Mouse (Mus musculus) CD4-positive naive resting alpha-beta T cell, adult 57 days (primary cell): ENCODE results near the gene Plac9b. TPM values are rescaled to one million over a fixed set of nuclear protein-coding genes. Genes with fewer than 3 reads are reported as not detected.

Experiments
- total RNA-seq: library from RNA; stranded (reverse); gene quantifications from one replicate; pipeline ENCODE4 v1.2.4, GENCODE M21; 2023

The Plac9b gene
- not detected for total RNA-seq

DNA sequence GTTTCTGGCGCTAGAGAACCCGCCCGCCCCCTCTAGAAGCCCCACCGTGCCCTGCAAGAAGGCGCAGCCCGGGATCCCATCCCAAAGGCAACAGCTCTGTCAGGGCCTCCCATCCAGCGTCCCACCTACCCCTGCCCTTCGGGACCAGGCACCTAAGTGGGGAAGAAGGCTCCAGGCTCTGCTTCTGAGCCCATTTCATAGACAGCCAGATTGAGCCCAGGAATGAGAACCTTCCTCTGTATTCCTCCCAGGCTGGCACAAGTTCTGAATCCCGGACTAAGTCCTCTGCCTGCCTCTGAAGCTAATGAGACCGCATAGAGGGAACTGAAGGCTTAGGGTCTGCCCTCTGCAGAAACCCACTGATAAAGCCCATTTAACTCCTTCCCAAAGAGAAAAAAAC lies at the start of gene Plac9b:
Plac9b (minus strand) TSS at position 101 of the 400 bp plus-strand sequence.

GRCm38 (mm10) chr14:26206926-26207247 lies 24.6 kb upstream of the Plac9b start, which contains the start of gene Tmem254b:
Gene Tmem254b, minus strand, starts transcription at chr14:26207041.

DNA sequence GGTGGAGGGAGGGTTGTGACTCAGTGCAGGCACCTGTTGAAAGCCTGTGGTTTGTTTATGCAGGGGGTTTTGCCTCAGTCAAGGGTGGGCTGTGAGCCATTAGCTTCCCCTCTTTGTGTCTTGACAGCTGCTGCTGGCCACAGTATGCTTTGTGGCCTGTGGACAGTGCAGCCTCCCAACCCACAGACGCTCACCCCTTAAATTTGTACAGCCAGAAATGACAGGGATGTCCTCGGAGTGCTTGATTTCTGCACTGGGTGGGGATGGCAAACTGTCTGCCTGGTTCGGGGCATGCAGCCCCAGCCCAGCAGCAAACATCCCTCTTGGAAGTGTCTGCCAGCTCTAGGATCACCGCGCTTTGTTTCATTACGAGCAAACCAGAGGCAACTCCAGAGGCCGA lies 64.1 kb downstream of the Plac9b start, which contains the start of gene Duxbl2:
Duxbl2 (plus strand) TSS at position 200 of the 400 bp plus-strand sequence.

Other genes starting within 250 kb of the Plac9b start
- not detected for gene Cphx1, start 244.2 kb downstream of the Plac9b start, total RNA-seq
- gene Duxbl1, start 203.9 kb downstream of the Plac9b start, total RNA-seq: not detected
- not detected for gene Gm9780, start 139.8 kb downstream of the Plac9b start, total RNA-seq
- gene Tmem254c, start 115.1 kb downstream of the Plac9b start, total RNA-seq: 10.8 TPM
- gene Cphx2, start 101.0 kb downstream of the Plac9b start, total RNA-seq: not detected
- gene Cphx3, start 100.2 kb downstream of the Plac9b start, total RNA-seq: not detected
- gene Duxbl2, start 64.1 kb downstream of the Plac9b start, total RNA-seq: not detected
- 9.1 TPM for gene Tmem254b, start 24.6 kb upstream of the Plac9b start, total RNA-seq
- gene Duxbl3, start 75.5 kb upstream of the Plac9b start, total RNA-seq: not detected